Mouse (Mus musculus) ES-E14 (cell line): ENCODE results near the gene Nrl.

Source experiments
- CHD2 ChIP-seq: IDR thresholded peaks from 2 replicates; pipeline ENCODE4 v1.6.1; 2014; ENCODE audit warnings: mild to moderate bottlenecking, low read depth, low read length, inconsistent platforms
- HCFC1 ChIP-seq: IDR thresholded peaks from 2 replicates; pipeline ENCODE4 v1.6.1; 2012; ENCODE audit warnings: low read length, inconsistent platforms, borderline replicate concordance; ENCODE audit not compliant: insufficient read depth
- MAFK ChIP-seq: IDR thresholded peaks from 2 replicates; pipeline ENCODE4 v1.6.1; 2014; ENCODE audit warnings: mild to moderate bottlenecking, low read depth, low read length, inconsistent platforms; ENCODE audit not compliant: insufficient read depth

DNA sequence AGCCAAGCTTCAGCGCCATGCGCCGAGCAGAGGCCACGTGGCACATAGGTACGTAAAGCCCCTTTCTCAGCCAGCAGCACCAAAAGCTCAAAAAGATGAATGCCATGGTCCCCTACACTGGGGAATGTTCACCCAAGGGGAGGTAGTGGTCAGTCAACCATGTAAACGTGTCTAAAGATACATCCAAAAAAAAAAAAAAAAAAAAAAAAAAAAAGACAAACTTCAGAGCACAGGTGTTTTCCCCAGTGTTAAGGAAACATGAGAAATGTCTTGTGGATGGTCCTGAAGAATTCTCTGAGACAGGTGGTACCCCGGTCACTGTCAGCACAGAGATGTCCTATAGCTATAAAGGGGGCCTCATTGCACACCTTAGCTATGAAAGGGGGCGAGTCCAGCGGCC lies 19.2 kb downstream of the Nrl start:
- TF ChIP-seq HCFC1 = no peak
- TF ChIP-seq MAFK = no peak
- no peak for TF ChIP-seq CHD2
